Mouse (Mus musculus) cortical plate, adult 2 months (tissue): ENCODE results near the gene Mertk. TPM values are rescaled to one million over a fixed set of nuclear protein-coding genes. Genes with fewer than 3 reads are reported as not detected.
A peak's percentile ranks its signal among the peaks of the same experiment; 100 is the strongest.

Experiments used
- H3K27ac ChIP-seq: fragments of 200-500 bp; 2 replicates; pipeline ENCODE4 v1.5.1; 2012; ENCODE audit warnings: low read length, control low read depth, inconsistent platforms; ENCODE audit not compliant: insufficient read depth
- H3K4me1 ChIP-seq: fragments of 200-500 bp; 2 replicates; pipeline ENCODE4 v1.6.1; 2011; ENCODE audit warnings: low read length; ENCODE audit not compliant: control insufficient read depth, insufficient read depth
- H3K4me3 ChIP-seq: fragments of 200-500 bp; 2 replicates; pipeline ENCODE4 v1.5.1; 2011; ENCODE audit warnings: mild to moderate bottlenecking, low read length, control low read depth; ENCODE audit not compliant: insufficient read depth
- CTCF ChIP-seq: fragments of 200-500 bp; IDR thresholded peaks from 2 replicates; pipeline ENCODE4 v1.5.1; 2011; ENCODE audit warnings: mild to moderate bottlenecking, control low read depth, low read length; ENCODE audit not compliant: insufficient read depth; ENCODE audit errors: extremely low read depth
- POLR2A ChIP-seq: fragments of 200-500 bp; IDR thresholded peaks from 2 replicates; pipeline ENCODE4 v1.6.1; 2011; ENCODE audit warnings: mild to moderate bottlenecking, low read length, control low read depth; ENCODE audit not compliant: insufficient read depth; ENCODE audit errors: extremely low read depth
- polyA plus RNA-seq: library from polyadenylated mRNA; depleted of rRNA; stranded (reverse); fragments of >200 nt; gene quantifications from 2 replicates; pipeline ENCODE4 v1.2.3, GENCODE M21; 2012

The Mertk gene
- polyA plus RNA-seq, 1 experiment, result 17.9 TPM

DNA sequence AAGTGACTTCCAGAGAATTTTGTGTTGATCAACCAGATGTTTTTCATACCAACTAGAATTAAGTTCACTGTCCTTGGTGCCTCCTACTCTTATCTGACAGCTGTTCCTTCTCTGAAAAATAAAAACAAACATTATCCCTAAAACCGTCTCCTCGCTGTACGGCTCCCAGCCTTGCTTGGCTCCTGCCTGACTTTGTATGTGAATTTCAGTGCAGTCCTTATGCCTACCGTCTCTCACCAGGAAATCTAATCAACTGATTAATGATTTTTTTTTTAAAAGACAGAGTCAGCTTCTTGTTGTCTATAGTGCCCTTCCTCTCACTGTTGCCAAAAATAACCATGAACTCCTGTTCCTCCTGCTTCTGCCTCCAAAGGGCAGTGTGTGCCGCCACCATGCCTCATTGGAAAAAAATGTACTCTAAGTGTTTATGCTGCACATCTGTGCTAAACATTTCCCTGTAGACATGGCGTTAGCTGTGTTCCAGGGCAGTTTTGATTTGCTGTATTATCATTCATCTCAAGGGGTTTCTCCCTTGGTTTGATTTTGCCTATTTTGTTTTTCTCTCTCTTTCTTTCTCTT lies 54.6 kb downstream of the Mertk start:
- no peak overlapping the region for H3K4me3 ChIP-seq
- TF ChIP-seq POLR2A (no peak), CTCF (no peak)
- 0 out of 2 replicates have a peak overlapping the region, but pooled peaks have one; percentile 71 for H3K27ac ChIP-seq
- no peaks in the 10 kb centered on the region for H3K4me1 ChIP-seq

GRCm38 (mm10) chr2:128755149-128755691 lies 56.5 kb downstream of the Mertk start:
- Histone ChIP-seq H3K27ac (no peak overlapping the region), H3K4me3 (no peak overlapping the region), H3K4me1 (peaks cover 4% of the 10 kb centered on the region)
- TF ChIP-seq POLR2A, result no peak

DNA sequence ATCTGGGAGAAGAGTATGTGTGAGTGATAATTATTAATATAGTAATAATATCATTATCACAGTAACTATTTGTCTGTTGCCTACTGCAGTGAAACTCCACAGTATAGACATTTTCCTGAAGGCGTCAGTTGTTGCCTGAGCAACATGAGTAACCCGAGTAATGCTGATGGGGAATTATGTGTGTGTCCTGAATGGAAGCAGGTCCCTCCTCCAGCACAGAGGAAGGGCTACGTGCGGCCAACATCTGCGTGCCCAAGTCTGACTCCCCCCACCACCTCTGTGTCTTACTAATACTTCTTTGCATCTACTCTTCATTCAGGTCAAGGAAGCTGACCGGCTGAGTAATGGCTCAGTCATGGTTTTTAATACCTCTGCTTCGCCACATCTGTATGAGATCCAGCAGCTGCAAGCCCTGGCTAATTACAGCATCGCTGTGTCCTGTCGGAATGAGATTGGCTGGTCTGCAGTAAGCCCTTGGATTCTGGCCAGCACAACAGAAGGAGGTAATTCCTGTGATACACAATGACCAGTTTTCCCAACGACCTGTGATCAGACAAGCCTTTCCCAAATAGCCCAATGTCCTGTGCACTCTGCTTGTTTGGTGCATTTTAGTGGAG lies 60.1 kb downstream of the Mertk start:
- no peak overlapping the region for H3K4me3 ChIP-seq
- H3K27ac ChIP-seq, result no peak overlapping the region
- H3K4me1 ChIP-seq, result peaks cover 4% of the 10 kb centered on the region
- no peak for TF ChIP-seq POLR2A
- no peak for TF ChIP-seq CTCF

- no peak overlapping the region for H3K4me3 ChIP-seq
- peaks cover 4% of the 10 kb centered on the region for H3K4me1 ChIP-seq
- no peak overlapping the region for H3K27ac ChIP-seq
- TF ChIP-seq CTCF (no peak), POLR2A (no peak)
Observed at GRCm38 (mm10) chr2:128762008-128762407, 63.3 kb downstream of the Mertk start.

GRCm38 (mm10) chr2:128765787-128766186 lies 67.0 kb downstream of the Mertk start:
- no peak overlapping the region for H3K27ac ChIP-seq
- no peak for TF ChIP-seq CTCF
- TF ChIP-seq POLR2A, result no peak
- H3K4me3 ChIP-seq, result no peak overlapping the region
- no peaks in the 10 kb centered on the region for H3K4me1 ChIP-seq

DNA sequence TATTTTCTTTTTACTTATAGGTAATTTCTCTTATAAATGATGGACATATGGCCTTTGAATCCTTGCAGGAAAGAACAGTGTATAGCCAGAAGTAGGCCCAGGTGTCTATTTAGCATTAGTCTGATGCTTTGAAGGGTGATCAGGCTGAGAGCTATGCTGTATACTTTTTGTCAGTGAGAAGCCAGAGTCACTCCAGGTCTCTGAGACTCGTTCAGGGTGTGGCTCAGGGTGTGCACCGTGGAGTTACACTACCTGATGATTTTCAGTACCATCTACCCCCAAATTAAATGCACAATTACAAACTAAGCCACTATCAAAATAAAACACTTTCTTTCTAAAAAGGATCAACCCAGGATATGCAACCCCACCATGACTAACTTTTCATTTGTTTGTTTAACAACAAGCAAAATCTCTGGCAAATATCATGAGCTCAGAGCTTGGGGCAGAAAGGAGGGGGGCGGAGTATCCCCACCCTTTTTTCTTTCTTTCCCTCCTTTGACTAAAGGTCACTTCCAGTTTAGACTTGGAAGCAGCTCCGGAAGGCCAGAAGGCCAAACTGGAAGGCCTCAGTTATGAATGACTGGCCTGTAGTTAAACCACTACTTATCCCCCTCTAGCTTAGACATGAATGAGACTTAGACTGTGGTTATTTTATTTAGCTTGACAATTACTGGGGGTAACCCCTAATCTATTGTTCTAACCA lies 69.9 kb downstream of the Mertk start:
- TF ChIP-seq CTCF, result no peak
- no peak for TF ChIP-seq POLR2A
- no peak overlapping the region for H3K27ac ChIP-seq
- H3K4me1 ChIP-seq, result no peaks in the 10 kb centered on the region
- H3K4me3 ChIP-seq, result no peak overlapping the region

- Histone ChIP-seq H3K4me3 (no peak overlapping the region), H3K4me1 (no peaks in the 10 kb centered on the region), H3K27ac (no peak overlapping the region)
- no peak for TF ChIP-seq POLR2A
Observed at GRCm38 (mm10) chr2:128770557-128770956, 71.8 kb downstream of the Mertk start.

- Histone ChIP-seq H3K4me3 (no peak overlapping the region), H3K27ac (no peak overlapping the region), H3K4me1 (no peaks in the 10 kb centered on the region)
- TF ChIP-seq CTCF, result no peak
- no peak for TF ChIP-seq POLR2A
Observed at GRCm38 (mm10) chr2:128771048-128771447, 72.3 kb downstream of the Mertk start.

GRCm38 (mm10) chr2:128771750-128772338 lies 73.1 kb downstream of the Mertk start:
- no peak for TF ChIP-seq CTCF
- Histone ChIP-seq H3K4me1 (no peaks in the 10 kb centered on the region), H3K27ac (no peak overlapping the region), H3K4me3 (no peak overlapping the region)
